Mouse (Mus musculus) intestine, embryonic 14.5 days (tissue): Measurements from ENCODE around the gene Dmbx1. TPM values are rescaled to one million over a fixed set of nuclear protein-coding genes. Genes with fewer than 3 reads are reported as not detected.
A peak's percentile ranks its signal among the peaks of the same experiment; 100 is the strongest.

ENCODE experiments used
- ATAC-seq: fragments of 200-750 bp; cut with Nextera tagmentation; replicated peaks from 2 replicates; pipeline ENCODE4 v1.8.0; 2017; ENCODE audit warnings: low read depth, moderate number of reproducible peaks, moderate TSS enrichment, moderate library complexity; ENCODE audit not compliant: low FRiP score, low TSS enrichment
- DNase-seq: peaks from one replicate; pipeline ENCODE4 v3.0.0-alpha.2; 2018; ENCODE audit warnings: low spot score
- H3K27ac ChIP-seq: fragments of 300-500 bp; sonication (generic); 2 replicates; pipeline ENCODE4 v1.5.1; 2014; ENCODE audit warnings: low read depth, mild to moderate bottlenecking, control low read depth
- H3K27me3 ChIP-seq: fragments of 300-500 bp; sonication (generic); replicated peaks from 2 replicates; pipeline ENCODE4 v1.6.1; 2014; ENCODE audit warnings: low read length, control low read depth; ENCODE audit not compliant: control insufficient read depth, insufficient read depth
- H3K36me3 ChIP-seq: fragments of 300-500 bp; sonication (generic); 2 replicates; pipeline ENCODE4 v1.6.1; 2014; ENCODE audit warnings: low read length, control low read depth; ENCODE audit not compliant: control insufficient read depth, insufficient read depth
- H3K4me1 ChIP-seq: fragments of 300-500 bp; sonication (generic); replicated peaks from 2 replicates; pipeline ENCODE4 v1.6.1; 2014; ENCODE audit warnings: low read length, control low read depth, mixed read lengths; ENCODE audit not compliant: control insufficient read depth, insufficient read depth
- H3K4me2 ChIP-seq: fragments of 300-500 bp; sonication (generic); 2 replicates; pipeline ENCODE4 v1.6.1; 2014; ENCODE audit warnings: low read length
- H3K4me3 ChIP-seq: fragments of 300-500 bp; sonication (generic); 2 replicates; pipeline ENCODE4 v1.5.1; 2014; ENCODE audit warnings: low read depth, low read length, control low read depth, mixed read lengths
- H3K9ac ChIP-seq: fragments of 300-500 bp; sonication (generic); 2 replicates; pipeline ENCODE4 v1.6.1; 2014; ENCODE audit warnings: mild to moderate bottlenecking, low read length
- H3K9me3 ChIP-seq: fragments of 300-500 bp; sonication (generic); 2 replicates; pipeline ENCODE4 v1.6.1; 2016; ENCODE audit warnings: low read length, control low read depth; ENCODE audit not compliant: control insufficient read depth
- WGBS: fragments of 180-500 bp; shearing (Covaris S2); extraction: QIAGEN DNeasy Blood & Tissue Kit; methylation state at CpG from one replicate; pipeline ENCODE4 v1.1.7; 2014; 5-methylcytosine and 5-hydroxymethylcytosine counted together
- polyA plus RNA-seq: library from polyadenylated mRNA; unstranded; fragments of >200 nt; fragmentation: Nextera tagmentation; extraction: Ambion mirVana; gene quantifications from 2 replicates; pipeline ENCODE4 v1.2.1, GENCODE M21; 2014

Gene Dmbx1
- polyA plus RNA-seq, 1 experiment from 2014 or later = 0.07 TPM

DNA sequence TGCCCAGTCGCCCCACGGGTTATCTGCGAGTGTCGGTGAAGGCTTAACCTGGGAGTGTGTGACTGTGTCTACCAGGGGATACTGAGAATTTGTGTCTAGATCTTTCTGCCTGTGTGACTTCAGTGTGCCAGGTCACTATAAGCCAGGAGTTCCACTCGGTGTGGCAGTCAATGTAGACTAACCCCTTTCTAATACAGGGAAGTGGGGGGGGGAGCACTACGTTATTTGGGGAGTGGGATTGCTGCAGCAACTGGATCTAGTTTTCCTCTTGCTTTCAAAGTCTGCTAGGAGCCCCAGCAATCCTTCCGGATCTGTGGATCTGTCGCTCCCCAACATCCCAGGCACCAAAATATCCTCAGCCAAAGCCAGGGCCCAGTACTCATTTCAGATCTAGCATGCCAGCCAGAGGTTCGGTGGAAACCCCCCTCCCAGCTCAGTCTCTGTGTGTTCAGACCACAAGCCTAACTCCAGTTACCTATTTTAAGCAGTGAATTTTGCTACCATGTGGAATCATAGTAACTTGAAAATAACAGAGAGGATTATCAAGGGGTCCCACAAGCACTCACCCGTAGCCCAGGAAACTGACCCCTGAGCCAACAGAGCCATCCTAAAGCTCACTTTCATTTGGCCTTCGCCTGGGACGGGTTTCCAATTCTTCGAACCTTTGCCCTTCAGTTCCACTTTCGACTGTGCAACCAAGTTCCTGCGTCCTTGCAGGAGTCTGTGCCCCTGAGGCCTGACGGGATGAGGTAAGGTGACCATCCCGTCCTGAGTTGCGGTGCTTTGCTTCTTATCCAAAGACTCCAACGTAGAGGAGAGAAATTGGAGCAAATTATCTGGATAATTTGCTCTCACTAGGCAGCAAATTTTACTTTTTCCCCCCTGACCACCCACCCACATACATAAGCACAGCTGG lies 2.4 kb downstream of the Dmbx1 start:
- Histone ChIP-seq H3K27me3 (peaks cover 99% of the 10 kb centered on the region), H3K9ac (no peak overlapping the region), H3K4me3 (no peak overlapping the region), H3K4me2 (no peak overlapping the region), H3K36me3 (no peaks in the 10 kb centered on the region), H3K9me3 (no peaks in the 10 kb centered on the region), H3K4me1 (peaks cover 3% of the 10 kb centered on the region), H3K27ac (no peak overlapping the region)
- no peak for ATAC-seq
- 4% methylated on average over 19 of the region's 19 CpGs for WGBS
- DNase-seq = peak; percentile 70

DNA sequence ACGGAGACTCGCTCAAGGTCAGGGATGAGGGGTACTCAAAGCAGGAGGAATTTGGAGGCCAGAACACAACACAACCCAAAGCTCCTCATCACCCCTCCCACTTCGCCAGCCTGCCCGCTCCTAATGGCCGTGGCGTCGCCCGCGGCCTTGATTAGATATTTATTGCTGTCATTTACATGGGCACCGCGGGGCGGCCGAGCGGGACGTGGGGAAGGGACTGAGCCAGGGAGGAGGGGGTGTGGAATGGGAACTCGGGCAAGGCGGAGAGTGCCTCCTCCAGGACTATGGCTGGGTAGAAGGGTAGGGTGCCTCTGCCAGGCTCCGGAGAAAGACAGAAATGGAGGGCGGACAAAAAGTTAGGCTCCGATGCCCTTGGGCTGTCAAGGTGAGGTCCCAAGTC lies 3.1 kb downstream of the Dmbx1 start:
- Histone ChIP-seq H3K9me3 (no peaks in the 10 kb centered on the region), H3K27me3 (peaks cover 99% of the 10 kb centered on the region), H3K36me3 (no peaks in the 10 kb centered on the region), H3K4me2 (no peak overlapping the region), H3K27ac (no peak overlapping the region), H3K4me1 (peaks cover 3% of the 10 kb centered on the region), H3K4me3 (no peak overlapping the region), H3K9ac (no peak overlapping the region)
- ATAC-seq = no peak
- 1% methylated on average over 20 of the region's 20 CpGs for WGBS
- no peak for DNase-seq

DNA sequence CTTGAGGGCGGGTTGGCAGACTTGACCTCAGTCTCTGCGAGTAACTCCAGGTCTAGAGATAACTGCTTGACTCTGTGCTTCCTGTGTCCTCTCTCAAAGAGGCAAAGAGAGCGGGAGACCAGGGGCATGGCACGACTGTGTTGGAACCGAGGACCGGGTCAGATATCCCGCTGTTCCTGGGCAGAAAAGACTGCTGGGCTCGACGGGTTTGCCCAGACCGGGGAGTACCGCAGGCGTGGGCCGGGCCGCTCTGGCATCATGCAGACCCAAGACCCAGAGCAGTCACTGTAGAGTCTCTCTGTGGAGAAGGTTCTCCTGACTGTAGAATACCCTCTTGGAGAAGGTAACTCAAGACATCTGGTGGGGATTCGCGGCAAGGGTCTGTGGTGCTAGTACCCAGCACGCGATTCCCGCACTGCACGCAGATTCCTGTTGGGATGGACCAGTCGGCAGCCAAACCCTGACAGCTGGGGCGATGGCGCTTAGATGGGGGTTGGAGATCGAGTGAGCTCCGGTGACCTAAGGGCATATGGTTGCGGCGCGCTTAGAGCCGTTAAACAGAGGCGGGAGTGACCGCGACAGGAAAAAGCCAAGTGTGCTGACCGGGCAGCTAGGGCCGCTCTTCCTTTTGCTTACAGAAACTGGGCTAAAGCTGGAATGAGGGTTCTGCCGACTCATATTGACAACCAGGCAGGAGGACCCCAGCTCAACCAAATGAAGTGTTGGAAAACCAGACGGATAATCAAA lies 3.7 kb downstream of the Dmbx1 start:
- H3K4me3 ChIP-seq = no peak overlapping the region
- H3K36me3 ChIP-seq = no peaks in the 10 kb centered on the region
- no peak for ATAC-seq
- peak; percentile 73 for DNase-seq
- no peaks in the 10 kb centered on the region for H3K9me3 ChIP-seq
- H3K4me1 ChIP-seq = peaks cover 3% of the 10 kb centered on the region
- H3K9ac ChIP-seq = no peak overlapping the region
- H3K4me2 ChIP-seq = no peak overlapping the region
- 2% methylated on average over 36 of the region's 36 CpGs for WGBS
- peaks cover 99% of the 10 kb centered on the region for H3K27me3 ChIP-seq
- H3K27ac ChIP-seq = no peak overlapping the region

DNA sequence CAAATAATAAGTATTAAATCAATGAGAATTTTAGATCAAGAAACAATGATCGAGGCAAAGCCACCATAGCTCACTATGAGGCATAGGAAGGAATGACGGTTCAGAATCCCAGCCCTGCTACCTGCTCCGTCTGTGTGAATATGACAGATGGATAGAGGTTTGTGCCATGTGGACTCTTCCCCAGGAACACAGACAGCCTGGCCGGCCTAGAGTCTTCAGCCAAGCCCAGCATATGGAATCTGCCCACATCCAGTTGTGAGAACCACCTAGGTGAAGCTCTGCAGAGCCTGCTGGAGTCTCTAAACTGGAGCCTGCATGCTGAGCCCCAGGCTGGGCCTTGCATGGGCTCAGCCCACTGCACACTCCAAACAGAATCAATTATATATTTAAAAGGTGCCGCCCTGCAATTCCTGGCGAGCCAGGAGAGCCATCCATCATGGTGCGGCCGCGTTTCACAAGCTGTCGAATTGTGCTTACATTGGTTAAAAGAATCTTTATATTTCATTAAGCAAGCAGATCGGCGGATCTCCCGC lies 8.1 kb downstream of the Dmbx1 start:
- Histone ChIP-seq H3K27me3 (peaks cover 93% of the 10 kb centered on the region), H3K27ac (no peak overlapping the region), H3K4me1 (peaks cover under 1% of the 10 kb centered on the region; the same call in 1 of the 2 replicates), H3K4me2 (no peak overlapping the region), H3K9ac (no peak overlapping the region), H3K9me3 (no peaks in the 10 kb centered on the region), H3K36me3 (no peaks in the 10 kb centered on the region), H3K4me3 (no peak overlapping the region)
- WGBS = 36% methylated on average over 13 of the region's 13 CpGs
- no peak for DNase-seq
- ATAC-seq = no peak

DNA sequence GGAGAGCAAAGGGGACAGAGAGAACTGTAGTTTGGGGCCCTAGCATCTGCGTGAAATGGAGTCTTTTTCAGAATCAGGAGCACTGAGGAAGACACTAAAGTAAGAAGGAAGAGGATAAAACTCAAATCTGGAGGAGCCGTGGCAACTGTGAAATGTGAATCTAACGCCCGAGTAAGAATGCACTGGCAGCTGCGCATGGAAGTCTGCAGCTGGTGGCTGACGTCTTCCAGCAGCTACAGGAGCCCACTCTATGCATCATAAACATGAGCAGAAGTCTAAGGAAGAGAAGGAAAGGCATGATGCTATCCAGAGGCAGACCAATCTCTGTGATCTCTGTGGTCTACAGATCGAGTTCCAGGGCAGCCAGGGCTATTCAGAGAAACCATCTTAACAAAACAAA lies 12.1 kb downstream of the Dmbx1 start:
- Histone ChIP-seq H3K36me3 (no peaks in the 10 kb centered on the region), H3K4me1 (no peaks in the 10 kb centered on the region), H3K27me3 (peaks cover 57% of the 10 kb centered on the region), H3K9ac (no peak overlapping the region), H3K4me2 (no peak overlapping the region), H3K9me3 (no peaks in the 10 kb centered on the region), H3K4me3 (no peak overlapping the region), H3K27ac (no peak overlapping the region)
- WGBS = 25% methylated on average over 7 of the region's 7 CpGs
- no peak for DNase-seq
- ATAC-seq = no peak

DNA sequence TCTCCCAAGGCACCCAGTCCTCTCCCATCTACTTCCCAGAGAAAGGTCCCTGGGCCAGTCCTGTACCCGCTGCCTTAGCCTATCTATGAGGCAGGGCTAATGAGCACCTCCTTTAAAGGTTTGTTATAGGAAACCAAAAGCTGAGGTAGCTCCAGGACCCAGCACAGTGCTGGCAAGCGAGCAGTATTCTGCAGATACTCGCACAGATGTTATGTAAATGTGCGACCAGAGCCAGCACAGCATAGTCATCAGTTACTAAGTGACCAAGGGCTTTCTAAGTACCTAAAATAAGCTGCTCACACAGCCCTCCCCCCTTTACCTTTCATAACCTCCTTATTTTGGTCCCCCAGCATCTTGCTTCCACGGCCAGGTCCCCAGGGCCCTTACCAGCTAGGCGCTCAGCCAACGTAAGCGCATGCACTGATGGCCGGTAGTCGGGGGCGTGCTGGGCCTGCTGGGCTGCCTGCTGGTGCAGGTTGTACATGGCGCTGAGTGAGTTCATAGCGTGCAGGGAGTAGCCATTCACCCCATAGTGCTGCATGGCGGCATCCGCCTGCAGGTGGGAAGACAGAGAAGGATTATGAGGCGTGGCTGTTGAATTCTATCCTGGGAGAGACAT lies 16.4 kb downstream of the Dmbx1 start:
- H3K9me3 ChIP-seq = no peaks in the 10 kb centered on the region
- WGBS = 72% methylated on average over 16 of the region's 16 CpGs
- no peak overlapping the region for H3K27ac ChIP-seq
- ATAC-seq = no peak
- H3K4me1 ChIP-seq = no peaks in the 10 kb centered on the region
- no peaks in the 10 kb centered on the region for H3K36me3 ChIP-seq
- DNase-seq = no peak
- H3K9ac ChIP-seq = no peak overlapping the region
- H3K4me2 ChIP-seq = no peak overlapping the region
- no peak overlapping the region for H3K4me3 ChIP-seq
- peaks cover 18% of the 10 kb centered on the region for H3K27me3 ChIP-seq

DNA sequence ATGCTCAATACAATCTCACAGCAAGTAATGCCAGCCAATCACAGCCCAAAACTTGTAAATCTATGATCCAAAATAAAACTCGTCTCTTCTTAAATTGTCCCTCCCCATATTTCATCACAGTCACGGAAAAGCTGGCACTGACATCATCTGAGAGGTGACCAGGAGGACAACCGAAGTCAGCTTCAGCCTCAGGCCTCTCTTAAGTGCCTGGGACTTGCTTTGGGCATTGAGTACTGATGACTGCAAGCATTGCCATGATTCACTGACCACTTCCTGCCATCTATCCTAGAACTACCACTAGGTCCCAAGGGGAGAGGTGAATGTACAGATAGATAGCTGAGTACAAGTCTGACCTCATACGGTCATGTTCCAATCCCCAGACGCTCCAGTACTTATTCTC lies 17.0 kb downstream of the Dmbx1 start:
- no peaks in the 10 kb centered on the region for H3K9me3 ChIP-seq

DNA sequence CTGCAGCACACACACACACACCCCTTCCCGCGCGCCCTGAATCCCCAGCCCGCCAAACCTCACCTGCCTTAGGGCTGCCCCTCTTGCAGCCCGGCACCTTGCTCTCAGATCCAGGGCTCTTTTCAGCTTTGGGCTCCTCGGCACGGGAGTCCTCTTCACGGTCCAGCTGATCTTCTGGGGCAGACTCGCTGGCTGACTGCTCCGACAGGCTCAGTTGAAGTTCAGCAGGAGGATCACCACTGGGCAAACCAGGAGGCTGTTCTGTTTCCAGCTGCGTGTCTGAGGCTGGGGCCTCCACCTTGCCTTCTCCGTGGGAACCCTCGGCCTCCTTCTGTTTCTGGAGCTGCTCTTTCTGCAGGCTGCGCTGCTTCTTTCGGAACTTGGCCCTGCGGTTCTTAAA lies 19.8 kb downstream of the Dmbx1 start:
- Histone ChIP-seq H3K4me3 (no peak overlapping the region), H3K27me3 (peaks cover 22% of the 10 kb centered on the region), H3K9ac (no peak overlapping the region), H3K4me2 (no peak overlapping the region), H3K27ac (no peak overlapping the region), H3K36me3 (no peaks in the 10 kb centered on the region), H3K9me3 (no peaks in the 10 kb centered on the region), H3K4me1 (no peaks in the 10 kb centered on the region)
- DNase-seq (no peak), ATAC-seq (no peak)
- WGBS = 80% methylated on average over 16 of the region's 16 CpGs

More for the DNA sequence above, 17.0 kb downstream of the Dmbx1 start:
- ATAC-seq = no peak
- no peak overlapping the region for H3K4me2 ChIP-seq
- 85% methylated on average over 5 of the region's 5 CpGs for WGBS
- H3K27ac ChIP-seq = no peak overlapping the region
- no peak for DNase-seq
- no peak overlapping the region for H3K4me3 ChIP-seq
- H3K27me3 ChIP-seq = peaks cover 15% of the 10 kb centered on the region
- H3K9ac ChIP-seq = no peak overlapping the region
- no peaks in the 10 kb centered on the region for H3K36me3 ChIP-seq
- no peaks in the 10 kb centered on the region for H3K4me1 ChIP-seq
